Mouse (Mus musculus): ENCODE data around the gene Hpcal1. TPM values are rescaled to one million over a fixed set of nuclear protein-coding genes. Genes with fewer than 3 reads are reported as not detected.

Hpcal1 gene
- polyA plus RNA-seq, 1 experiment from 2014 or later = 24.0 TPM

DNA sequence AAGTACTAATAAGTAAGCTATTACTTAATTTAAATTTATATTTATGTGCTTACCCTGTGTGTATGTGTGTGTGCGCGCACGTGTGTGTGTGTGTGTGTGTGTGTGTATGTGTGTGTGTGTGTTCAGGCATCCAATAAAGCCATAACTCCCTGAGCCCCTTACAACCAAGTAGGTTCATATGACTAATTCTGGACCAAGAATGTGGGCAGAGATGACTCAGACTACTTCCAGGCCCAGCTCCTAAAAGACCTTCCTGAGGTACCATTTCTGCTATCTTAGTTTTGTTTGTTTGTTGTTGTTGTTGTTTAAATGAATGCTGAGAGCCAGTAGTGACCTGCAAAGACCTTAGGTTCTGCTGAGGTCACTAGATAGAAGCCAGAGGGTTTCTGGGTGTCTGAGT is 1.7 kb upstream of the Hpcal1 start:
- ATAC-seq (ENCODE audit: insufficient number of reproducible peaks, insufficient read depth, low FRiP score, low TSS enrichment, low read depth) = no peak
- no peaks in the 10 kb centered on the region for H3K36me3 ChIP-seq
- 99% methylated on average over 3 of the region's 3 CpGs for WGBS

DNA sequence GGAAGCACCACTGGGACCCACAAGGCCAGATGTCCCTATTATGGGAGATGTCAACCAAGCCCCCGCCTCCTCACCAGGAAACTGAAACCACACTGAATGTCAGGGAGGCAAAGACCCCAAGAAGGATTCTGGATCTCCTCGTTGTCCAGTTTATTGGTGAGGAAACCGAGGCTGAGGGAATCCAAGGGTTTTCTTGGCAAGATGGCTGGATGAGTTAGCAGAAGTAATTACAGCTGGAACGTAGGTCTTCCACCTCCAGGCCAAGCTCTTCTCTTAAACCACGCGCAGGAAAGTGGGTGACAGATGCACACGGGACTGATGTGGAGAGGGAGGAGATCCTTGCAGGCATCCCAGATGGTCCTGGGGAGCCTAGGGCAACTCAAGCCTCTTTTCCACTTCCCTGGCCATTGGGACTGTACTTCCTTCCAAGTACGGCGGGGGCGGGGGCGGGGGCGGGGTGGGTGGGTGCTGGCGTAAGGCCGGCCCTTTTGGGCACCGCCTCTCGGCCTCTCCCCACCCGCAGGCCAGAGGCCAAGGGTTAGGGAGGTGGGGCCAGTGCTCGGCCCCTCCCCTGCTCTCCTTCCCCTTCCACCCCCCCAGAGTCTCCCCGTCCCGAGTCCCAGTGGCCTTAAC is 609 bp upstream of the Hpcal1 start:
- no peak overlapping the region for H3K27ac ChIP-seq
- H3K9ac ChIP-seq (replicated peaks) = peak overlapping the region; percentile 66; the same call in 1 of the 2 replicates
- WGBS = 14% methylated on average over 14 of the region's 20 CpGs

More for the DNA sequence above, 1.7 kb upstream of the Hpcal1 start:
- H3K4me2 ChIP-seq = no peak overlapping the region
- no peak overlapping the region for H3K4me3 ChIP-seq (replicated peaks)
- peaks cover 6% of the 10 kb centered on the region for H3K27me3 ChIP-seq
- no peak overlapping the region for H3K27ac ChIP-seq
- H3K9ac ChIP-seq (replicated peaks) = no peak overlapping the region
- H3K9me3 ChIP-seq = no peaks in the 10 kb centered on the region
- peaks cover 22% of the 10 kb centered on the region for H3K4me1 ChIP-seq (replicated peaks)

DNA sequence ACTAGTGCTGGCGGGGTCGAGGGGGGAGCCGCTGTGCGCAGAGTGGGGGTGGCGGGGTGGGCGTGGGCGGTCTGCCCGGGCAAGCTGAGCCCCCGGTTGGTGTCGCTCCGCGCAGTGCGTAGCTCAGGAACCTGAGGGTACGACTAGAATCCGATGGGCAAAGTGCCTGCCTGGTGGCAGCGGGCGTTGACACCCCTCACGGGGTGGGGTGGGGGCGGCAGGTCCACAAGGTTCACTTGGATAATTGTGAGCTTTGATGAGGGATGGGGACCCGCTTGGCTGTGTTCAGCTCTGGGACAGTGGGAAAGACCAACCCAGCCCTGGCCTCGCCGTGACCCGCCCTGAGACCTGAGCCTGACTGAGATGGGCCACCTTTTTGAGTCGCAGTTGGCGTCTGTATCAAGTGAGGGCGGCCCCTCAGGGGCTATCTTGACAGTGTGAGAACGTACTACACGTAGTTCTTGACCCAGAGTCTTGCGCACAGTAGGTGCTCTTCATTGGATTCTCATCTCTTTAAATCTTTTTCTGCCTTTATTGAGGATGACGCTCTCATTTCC is 742 bp downstream of the Hpcal1 start:
- Histone ChIP-seq H3K36me3 (no peaks in the 10 kb centered on the region), H3K27me3 (peaks cover 6% of the 10 kb centered on the region), H3K27ac (no peak overlapping the region), H3K9ac (replicated peaks) (peak overlapping the region; percentile 66), H3K4me3 (replicated peaks) (peak overlapping the region; percentile 72), H3K4me1 (replicated peaks) (peaks cover 38% of the 10 kb centered on the region), H3K9me3 (no peaks in the 10 kb centered on the region), H3K4me2 (peak overlapping the region; percentile 93)
- no peak for ATAC-seq (ENCODE audit: insufficient number of reproducible peaks, insufficient read depth, low FRiP score, low TSS enrichment, low read depth)
- WGBS = under 1% methylated on average over 27 of the region's 30 CpGs

More for the DNA sequence above, 609 bp upstream of the Hpcal1 start:
- Histone ChIP-seq H3K27me3 (peaks cover 6% of the 10 kb centered on the region), H3K36me3 (no peaks in the 10 kb centered on the region), H3K4me3 (replicated peaks) (peak overlapping the region; percentile 72), H3K4me2 (peak overlapping the region; percentile 93), H3K9me3 (no peaks in the 10 kb centered on the region), H3K4me1 (replicated peaks) (peaks cover 33% of the 10 kb centered on the region)
- peak; percentile 60; the same call in 1 of the 2 replicates for ATAC-seq (ENCODE audit: insufficient number of reproducible peaks, insufficient read depth, low FRiP score, low TSS enrichment, low read depth)

DNA sequence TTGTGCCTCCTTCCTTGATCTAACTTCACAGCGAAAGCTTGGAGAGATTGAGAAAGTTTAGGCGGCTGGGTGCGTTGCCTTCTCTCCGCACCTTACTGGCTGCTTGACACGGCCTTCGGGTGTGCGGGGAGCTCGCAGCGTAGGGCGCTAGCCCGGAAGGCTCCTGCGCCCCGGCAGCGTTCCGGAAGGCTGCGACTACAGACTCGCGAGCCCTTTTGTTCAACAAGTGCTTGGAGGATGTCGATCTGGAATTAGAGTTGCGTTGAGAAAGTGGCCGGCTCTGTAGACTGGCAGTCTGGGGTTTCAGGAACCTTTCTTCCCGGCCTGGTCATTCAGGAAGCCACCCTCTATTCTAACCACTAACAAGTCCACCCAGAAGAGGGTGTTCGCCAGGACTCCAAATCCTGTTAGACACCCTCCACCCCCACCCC is 1.2 kb downstream of the Hpcal1 start:
- Histone ChIP-seq H3K36me3 (no peaks in the 10 kb centered on the region), H3K4me3 (replicated peaks) (peak overlapping the region; percentile 72), H3K4me2 (peak overlapping the region; percentile 93), H3K9me3 (no peaks in the 10 kb centered on the region), H3K4me1 (replicated peaks) (peaks cover 38% of the 10 kb centered on the region), H3K9ac (replicated peaks) (peak overlapping the region; percentile 66), H3K27me3 (peaks cover 6% of the 10 kb centered on the region), H3K27ac (no peak overlapping the region)
- no peak for ATAC-seq (ENCODE audit: insufficient number of reproducible peaks, insufficient read depth, low FRiP score, low TSS enrichment, low read depth)
- under 1% methylated on average over 23 of the region's 23 CpGs for WGBS

DNA sequence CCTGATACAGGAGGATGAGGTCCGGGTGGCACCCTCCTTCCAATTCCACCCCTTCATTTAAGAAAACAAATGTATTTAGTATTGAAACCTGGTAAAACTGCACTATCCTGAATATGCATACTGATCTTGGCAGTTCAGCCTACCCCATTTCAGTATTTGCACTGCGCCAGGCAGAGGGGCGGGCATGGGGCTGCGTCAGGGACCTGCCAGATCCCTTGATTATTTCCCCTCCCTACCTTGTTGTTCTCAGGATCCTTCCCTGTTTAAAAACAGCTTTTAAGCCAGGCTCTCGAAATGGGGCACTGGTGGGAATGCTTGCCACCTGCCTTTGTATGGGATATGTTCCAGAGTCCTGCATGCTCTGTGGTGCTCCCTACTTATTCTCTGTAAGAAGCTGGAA is 1.7 kb downstream of the Hpcal1 start:
- ATAC-seq (ENCODE audit: insufficient number of reproducible peaks, insufficient read depth, low FRiP score, low TSS enrichment, low read depth) = no peak
- H3K36me3 ChIP-seq = no peaks in the 10 kb centered on the region
- H3K27ac ChIP-seq = no peak overlapping the region
- peak overlapping the region; percentile 93 for H3K4me2 ChIP-seq
- WGBS = 45% methylated on average over 5 of the region's 5 CpGs
- no peaks in the 10 kb centered on the region for H3K9me3 ChIP-seq
- H3K4me3 ChIP-seq (replicated peaks) = peak overlapping the region; percentile 72
- H3K9ac ChIP-seq (replicated peaks) = peak overlapping the region; percentile 66
- peaks cover 38% of the 10 kb centered on the region for H3K4me1 ChIP-seq (replicated peaks)
- peaks cover 6% of the 10 kb centered on the region for H3K27me3 ChIP-seq

DNA sequence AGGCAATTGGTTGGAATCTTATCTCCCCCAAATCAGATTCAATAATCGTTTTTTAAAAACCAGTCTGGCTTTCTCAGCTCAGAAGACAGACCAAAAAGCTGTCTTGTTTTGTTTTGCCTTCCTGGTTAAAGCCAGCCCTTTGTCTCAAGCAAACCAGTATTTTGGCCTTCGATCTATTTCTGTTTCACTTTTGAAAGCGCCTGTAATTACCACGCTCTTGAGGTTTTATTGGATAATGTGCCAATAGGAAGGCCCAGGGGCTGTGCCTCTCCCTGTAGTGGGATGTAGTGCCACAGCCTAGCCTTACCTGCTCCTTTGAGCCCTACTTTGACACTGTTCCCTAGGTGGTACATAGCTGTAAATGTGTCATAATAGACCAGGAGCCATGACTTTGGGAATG is 2.3 kb downstream of the Hpcal1 start:
- H3K27ac ChIP-seq = no peak overlapping the region
- peaks cover 6% of the 10 kb centered on the region for H3K27me3 ChIP-seq
- no peak overlapping the region for H3K9ac ChIP-seq (replicated peaks)
- H3K36me3 ChIP-seq = no peaks in the 10 kb centered on the region
- no peaks in the 10 kb centered on the region for H3K9me3 ChIP-seq
- WGBS = 51% methylated on average over 4 of the region's 4 CpGs
- peaks cover 38% of the 10 kb centered on the region for H3K4me1 ChIP-seq (replicated peaks)
- 0 out of 2 replicates have a peak overlapping the region, but pooled peaks have one; percentile 19 for H3K4me2 ChIP-seq
- H3K4me3 ChIP-seq (replicated peaks) = no peak overlapping the region
- ATAC-seq (ENCODE audit: insufficient number of reproducible peaks, insufficient read depth, low FRiP score, low TSS enrichment, low read depth) = no peak

DNA sequence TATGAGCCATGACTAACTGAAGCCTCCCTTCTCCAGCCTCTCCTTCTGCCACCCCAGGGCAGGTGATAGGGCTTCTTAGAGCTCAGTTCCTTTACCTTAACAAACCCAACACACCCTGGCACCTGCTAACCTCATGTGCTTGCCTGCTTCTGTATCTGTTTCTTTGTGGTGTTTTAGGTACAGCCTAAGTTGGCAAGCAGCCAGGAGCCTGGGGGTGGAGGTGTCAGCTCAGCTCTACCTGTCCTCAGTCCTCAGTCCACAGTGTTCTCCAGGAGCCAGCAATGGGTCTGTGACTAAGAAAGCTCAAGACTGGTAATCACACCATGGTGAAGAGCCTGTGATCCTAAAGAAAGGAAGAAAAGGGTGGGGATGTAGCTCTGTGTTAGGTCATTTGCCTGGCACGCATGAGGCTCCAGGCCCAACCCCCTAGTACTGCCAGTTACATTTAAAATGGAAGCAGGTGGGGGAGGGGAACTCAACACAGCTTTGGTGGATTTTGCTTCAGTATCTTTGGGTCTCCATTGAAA is 4.0 kb downstream of the Hpcal1 start:
- H3K27ac ChIP-seq = no peak overlapping the region
- 52% methylated on average over 1 of the region's 1 CpGs for WGBS
- no peaks in the 10 kb centered on the region for H3K9me3 ChIP-seq
- H3K4me1 ChIP-seq (replicated peaks) = peaks cover 43% of the 10 kb centered on the region
- ATAC-seq (ENCODE audit: insufficient number of reproducible peaks, insufficient read depth, low FRiP score, low TSS enrichment, low read depth) = no peak
- H3K27me3 ChIP-seq = peaks cover 6% of the 10 kb centered on the region
- no peaks in the 10 kb centered on the region for H3K36me3 ChIP-seq
- no peak overlapping the region for H3K9ac ChIP-seq (replicated peaks)
- no peak overlapping the region for H3K4me3 ChIP-seq (replicated peaks)
- no peak overlapping the region for H3K4me2 ChIP-seq

DNA sequence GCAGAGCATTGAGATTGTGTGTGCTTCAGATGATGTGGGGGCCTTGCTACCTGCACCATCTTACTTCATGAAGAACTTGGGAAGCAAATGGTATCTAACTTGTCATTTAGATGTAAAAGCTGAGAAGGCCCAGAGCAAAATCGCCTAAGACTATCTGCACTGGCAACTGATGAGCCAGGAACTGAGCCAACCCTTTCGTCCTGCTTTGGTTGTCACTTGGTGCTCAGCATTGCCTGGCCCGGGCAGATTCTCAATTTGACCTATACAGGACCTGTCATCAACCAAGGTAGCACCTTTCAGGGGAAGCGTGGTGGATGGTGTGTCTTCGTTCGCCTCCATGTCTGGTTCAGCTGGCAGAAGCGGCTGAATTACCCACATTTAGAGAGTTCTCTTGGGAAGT is 5.7 kb downstream of the Hpcal1 start:
- Histone ChIP-seq H3K4me2 (no peak overlapping the region), H3K9ac (replicated peaks) (no peak overlapping the region), H3K27ac (no peak overlapping the region), H3K9me3 (no peaks in the 10 kb centered on the region), H3K4me3 (replicated peaks) (no peak overlapping the region), H3K36me3 (no peaks in the 10 kb centered on the region), H3K27me3 (peaks cover 6% of the 10 kb centered on the region), H3K4me1 (replicated peaks) (peaks cover 46% of the 10 kb centered on the region)
- 88% methylated on average over 7 of the region's 7 CpGs for WGBS
- no peak for ATAC-seq (ENCODE audit: insufficient number of reproducible peaks, insufficient read depth, low FRiP score, low TSS enrichment, low read depth)

DNA sequence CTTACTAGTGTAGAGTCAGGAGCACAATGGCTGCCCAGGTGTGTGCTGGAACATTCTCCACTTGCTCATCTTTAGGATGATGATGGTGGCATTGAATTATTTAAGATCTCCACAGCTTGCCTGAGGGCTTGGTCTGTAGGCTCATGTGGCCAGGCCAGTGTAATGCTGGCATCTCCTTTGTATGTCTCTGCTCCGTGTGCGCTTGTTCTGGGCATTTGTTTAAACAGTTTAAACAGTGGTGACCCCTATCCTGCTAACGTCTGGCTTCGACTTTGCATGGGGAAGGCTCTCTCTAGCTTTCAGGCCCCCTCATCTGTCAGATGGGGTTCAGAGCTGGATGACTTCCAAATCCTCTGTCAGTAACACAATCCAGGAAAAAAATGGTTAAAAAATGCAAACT is 8.3 kb downstream of the Hpcal1 start:
- no peaks in the 10 kb centered on the region for H3K27me3 ChIP-seq
- no peak overlapping the region for H3K9ac ChIP-seq (replicated peaks)
- H3K27ac ChIP-seq = no peak overlapping the region
- WGBS = 63% methylated on average over 4 of the region's 4 CpGs
- H3K4me2 ChIP-seq = no peak overlapping the region
- no peak overlapping the region for H3K4me3 ChIP-seq (replicated peaks)
- H3K9me3 ChIP-seq = no peaks in the 10 kb centered on the region
- ATAC-seq (ENCODE audit: insufficient number of reproducible peaks, insufficient read depth, low FRiP score, low TSS enrichment, low read depth) = no peak
- H3K36me3 ChIP-seq = no peaks in the 10 kb centered on the region
- peaks cover 37% of the 10 kb centered on the region for H3K4me1 ChIP-seq (replicated peaks)

DNA sequence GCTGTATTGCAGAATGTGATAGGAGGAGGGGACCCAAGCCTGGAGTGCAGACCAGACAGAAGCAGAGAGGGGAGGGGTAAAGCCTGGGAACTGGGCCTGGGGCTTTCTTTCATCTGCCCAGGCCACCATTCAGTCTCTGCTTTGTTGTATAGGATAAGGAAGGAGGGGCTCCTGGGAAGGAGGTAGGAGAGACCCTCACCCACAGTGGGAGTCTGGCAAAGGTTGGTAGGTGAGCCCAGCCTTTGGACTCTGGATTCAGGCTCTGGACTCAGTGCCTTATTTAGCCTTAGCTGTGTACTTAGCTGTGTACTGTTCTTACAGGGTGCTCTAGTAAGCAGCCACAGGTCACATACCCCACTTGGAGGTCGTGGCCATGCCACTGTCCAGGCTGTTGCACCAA is 8.8 kb downstream of the Hpcal1 start:
- H3K9me3 ChIP-seq = no peaks in the 10 kb centered on the region
- peaks cover 32% of the 10 kb centered on the region for H3K4me1 ChIP-seq (replicated peaks)
- H3K27ac ChIP-seq = no peak overlapping the region
- 86% methylated on average over 1 of the region's 1 CpGs for WGBS
- no peak overlapping the region for H3K9ac ChIP-seq (replicated peaks)
- ATAC-seq (ENCODE audit: insufficient number of reproducible peaks, insufficient read depth, low FRiP score, low TSS enrichment, low read depth) = no peak
- no peak overlapping the region for H3K4me2 ChIP-seq
- H3K36me3 ChIP-seq = no peaks in the 10 kb centered on the region
- no peaks in the 10 kb centered on the region for H3K27me3 ChIP-seq
- H3K4me3 ChIP-seq (replicated peaks) = no peak overlapping the region

DNA sequence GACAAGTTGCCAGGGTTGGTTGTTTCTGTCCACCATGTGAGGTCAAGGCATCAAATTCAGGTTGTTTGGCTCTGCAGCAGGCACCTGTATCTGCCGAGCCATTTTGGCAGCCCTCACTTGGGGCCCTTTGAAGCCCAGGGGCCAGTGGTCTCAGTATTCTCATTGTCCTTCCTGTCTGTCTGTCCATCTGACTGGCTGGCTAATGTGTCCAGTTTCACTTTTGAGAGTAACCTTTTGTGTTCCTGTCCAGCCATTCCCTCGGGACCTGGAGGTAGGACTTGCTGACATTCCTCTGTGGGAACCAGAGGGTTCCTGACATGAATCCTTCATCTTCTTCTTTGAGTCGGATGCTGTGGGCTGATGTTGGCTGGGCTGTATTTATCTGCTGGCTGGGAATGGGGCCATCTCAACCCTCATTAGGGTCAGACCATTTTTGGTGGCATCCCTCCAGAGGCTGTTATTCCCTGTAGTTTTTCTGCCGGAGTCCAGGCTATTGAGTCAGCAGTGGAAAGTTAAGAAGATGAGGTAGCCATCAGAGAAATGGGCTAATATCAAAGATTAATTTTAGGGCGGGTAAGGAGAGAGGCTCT is 10.6 kb downstream of the Hpcal1 start:
- Histone ChIP-seq H3K36me3 (no peaks in the 10 kb centered on the region), H3K27ac (no peak overlapping the region), H3K4me2 (no peak overlapping the region), H3K4me1 (replicated peaks) (peaks cover 21% of the 10 kb centered on the region), H3K27me3 (no peaks in the 10 kb centered on the region), H3K9ac (replicated peaks) (no peak overlapping the region), H3K4me3 (replicated peaks) (no peak overlapping the region), H3K9me3 (no peaks in the 10 kb centered on the region)
- 70% methylated on average over 5 of the region's 5 CpGs for WGBS
- ATAC-seq (ENCODE audit: insufficient number of reproducible peaks, insufficient read depth, low FRiP score, low TSS enrichment, low read depth) = no peak

All from limb, embryonic 12.5 days (tissue).